Mouse (Mus musculus): ENCODE results near the gene Mab21l3.

GRCm38 (mm10) chr3:101873061-101873675 is 24.4 kb upstream of the Mab21l3 start:
- no peak for TF ChIP-seq ZC3H11A (IDR thresholded peaks at IDR 0.05; ENCODE audit: borderline replicate concordance, low read depth, low read length)
- TF ChIP-seq CHD2 (IDR thresholded peaks at IDR 0.05; ENCODE audit: low read depth, low read length) = no peak
- no peak for TF ChIP-seq ZNF384 (IDR thresholded peaks at IDR 0.05; ENCODE audit: low read depth, low read length)

All from ES-E14 (cell line).